Mouse (Mus musculus) heart, embryonic 16.5 days (tissue): ENCODE results near the gene Stk39. TPM values are rescaled to one million over a fixed set of nuclear protein-coding genes. Genes with fewer than 3 reads are reported as not detected.

ENCODE experiments used
- polyA plus RNA-seq: library from polyadenylated mRNA; unstranded; fragments of >200 nt; fragmentation: Nextera tagmentation; extraction: Ambion mirVana; gene quantifications from 2 replicates; pipeline ENCODE4 v1.2.1, GENCODE M21; 2015

Stk39 gene
- polyA plus RNA-seq, 1 experiment from 2014 or later: 61.8 TPM

Other genes with a start within 250 kb of the Stk39 start
- not detected in 2 replicates for gene 4933409G03Rik, start 110.1 kb upstream of the Stk39 start, polyA plus RNA-seq
- not detected in 2 replicates for gene 4932414N04Rik, start 184.2 kb upstream of the Stk39 start, polyA plus RNA-seq